Mouse (Mus musculus) kidney, postnatal 0 days (tissue): ENCODE measurements around the gene Rapgef2. TPM values are rescaled to one million over a fixed set of nuclear protein-coding genes. Genes with fewer than 3 reads are reported as not detected.

Experiments used
- ATAC-seq: fragments of 200-750 bp; cut with Nextera tagmentation; replicated peaks from 2 replicates; pipeline ENCODE4 v1.8.0; 2017; ENCODE audit warnings: low read depth, moderate number of reproducible peaks, moderate TSS enrichment, moderate library complexity; ENCODE audit not compliant: low FRiP score
- DNase-seq: peaks from one replicate; pipeline ENCODE4 v3.0.0-alpha.2; 2016; ENCODE audit warnings: low spot score
- H3K27ac ChIP-seq: fragments of 300-500 bp; sonication (generic); 2 replicates; pipeline ENCODE4 v1.5.1; 2014; ENCODE audit warnings: mild to moderate bottlenecking
- H3K27me3 ChIP-seq: fragments of 300-500 bp; sonication (generic); 2 replicates; pipeline ENCODE4 v1.6.1; 2014; ENCODE audit warnings: low read length, mixed read lengths; ENCODE audit not compliant: insufficient read depth
- H3K36me3 ChIP-seq: fragments of 300-500 bp; sonication (generic); 2 replicates; pipeline ENCODE4 v1.6.1; 2014; ENCODE audit warnings: low read length, mixed read lengths; ENCODE audit not compliant: insufficient read depth
- H3K4me1 ChIP-seq: fragments of 300-500 bp; sonication (generic); replicated peaks from 2 replicates; pipeline ENCODE4 v1.6.1; 2014; ENCODE audit warnings: antibody characterized with exemption, low read length, mixed read lengths; ENCODE audit not compliant: insufficient read depth
- H3K4me2 ChIP-seq: fragments of 300-500 bp; sonication (generic); 2 replicates; pipeline ENCODE4 v1.6.1; 2014; ENCODE audit warnings: mild to moderate bottlenecking, low read length, moderate library complexity, mixed read lengths
- H3K4me3 ChIP-seq: fragments of 300-500 bp; sonication (generic); replicated peaks from 2 replicates; pipeline ENCODE4 v1.5.1; 2014; ENCODE audit warnings: low read depth, low read length
- H3K9ac ChIP-seq: fragments of 300-500 bp; sonication (generic); 2 replicates; pipeline ENCODE4 v1.6.1; 2014; ENCODE audit warnings: low read depth, low read length
- H3K9me3 ChIP-seq: fragments of 300-500 bp; sonication (generic); replicated peaks from 2 replicates; pipeline ENCODE4 v1.6.1; 2016; ENCODE audit warnings: low read length, inconsistent platforms, mixed read lengths
- CTCF ChIP-seq: IDR thresholded peaks from 2 replicates; pipeline ENCODE4 v1.5.1; 2016; ENCODE audit warnings: antibody characterized with exemption, low read depth, mild to moderate bottlenecking, moderate library complexity
- WGBS: fragments of 180-500 bp; shearing (Covaris S2); extraction: QIAGEN DNeasy Blood & Tissue Kit; methylation state at CpG from one replicate; pipeline ENCODE4 v1.1.7; 2014; 5-methylcytosine and 5-hydroxymethylcytosine counted together
- polyA plus RNA-seq: library from polyadenylated mRNA; unstranded; fragments of >200 nt; fragmentation: Nextera tagmentation; extraction: Ambion mirVana; gene quantifications from 2 replicates; pipeline ENCODE4 v1.2.1, GENCODE M21; 2015

Gene Rapgef2
- polyA plus RNA-seq, 1 experiment from 2014 or later = 4.4 TPM

- H3K36me3 ChIP-seq = no peaks in the 10 kb centered on the region
- no peak overlapping the region for H3K27ac ChIP-seq
- H3K9ac ChIP-seq = no peak overlapping the region
- ATAC-seq (no peak), DNase-seq (no peak)
- no peaks in the 10 kb centered on the region for H3K9me3 ChIP-seq
- no peak for TF ChIP-seq CTCF
- H3K4me2 ChIP-seq = no peak overlapping the region
- no peaks in the 10 kb centered on the region for H3K27me3 ChIP-seq
- H3K4me1 ChIP-seq = peaks cover 9% of the 10 kb centered on the region; the same call in 1 of the 2 replicates
- H3K4me3 ChIP-seq = no peak overlapping the region
Measured at GRCm38 (mm10) chr3:79138601-79139000, 147.7 kb downstream of the Rapgef2 start.

GRCm38 (mm10) chr3:79130991-79131390, 155.3 kb downstream of the Rapgef2 start:
- Histone ChIP-seq H3K27ac (no peak overlapping the region), H3K9me3 (no peaks in the 10 kb centered on the region), H3K4me3 (no peak overlapping the region), H3K27me3 (no peaks in the 10 kb centered on the region), H3K4me2 (no peak overlapping the region), H3K9ac (no peak overlapping the region), H3K36me3 (no peaks in the 10 kb centered on the region), H3K4me1 (peaks cover 8% of the 10 kb centered on the region; the same call in 1 of the 2 replicates)
- no peak for ATAC-seq
- DNase-seq = no peak
- no peak for TF ChIP-seq CTCF
- 78% methylated on average over 3 of the region's 3 CpGs for WGBS

DNA sequence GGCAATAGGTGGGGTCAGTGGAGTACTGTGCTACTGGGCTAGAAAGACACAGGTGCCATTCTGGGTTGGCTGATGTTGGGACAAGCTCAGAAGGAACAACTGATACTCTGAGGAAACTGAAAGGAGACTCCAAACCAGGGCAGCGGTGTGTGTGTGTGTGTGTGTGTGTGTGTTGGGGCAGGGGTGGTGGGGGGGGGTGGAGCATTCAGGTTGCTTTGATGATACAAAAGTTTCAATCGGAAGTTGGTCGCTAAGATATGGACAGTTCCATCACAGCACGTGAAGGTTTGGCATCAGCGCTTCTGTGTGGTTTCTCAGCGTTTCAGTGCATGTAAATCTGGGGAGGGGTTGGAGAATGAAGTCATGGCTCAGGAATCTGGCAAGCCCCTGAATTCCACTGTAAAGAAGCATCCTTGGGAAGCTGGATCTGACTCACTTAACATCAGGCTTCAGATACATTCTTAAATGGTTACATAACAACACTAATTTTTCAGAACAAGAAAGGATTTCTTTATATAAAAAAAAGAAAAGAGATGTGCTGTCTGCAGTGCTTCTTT, 157.2 kb downstream of the Rapgef2 start:
- Histone ChIP-seq H3K4me1 (peaks cover 8% of the 10 kb centered on the region; the same call in 1 of the 2 replicates), H3K36me3 (no peaks in the 10 kb centered on the region), H3K27ac (no peak overlapping the region), H3K9ac (no peak overlapping the region), H3K4me2 (no peak overlapping the region), H3K27me3 (no peaks in the 10 kb centered on the region), H3K4me3 (no peak overlapping the region), H3K9me3 (no peaks in the 10 kb centered on the region)
- ATAC-seq (no peak), DNase-seq (peak; percentile 49)
- 65% methylated on average over 6 of the region's 6 CpGs for WGBS
- no peak for TF ChIP-seq CTCF

- H3K27ac ChIP-seq = no peak overlapping the region
- H3K4me1 ChIP-seq = peaks cover 8% of the 10 kb centered on the region; the same call in 1 of the 2 replicates
- TF ChIP-seq CTCF = no peak
- H3K27me3 ChIP-seq = no peaks in the 10 kb centered on the region
- H3K9ac ChIP-seq = no peak overlapping the region
- no peaks in the 10 kb centered on the region for H3K36me3 ChIP-seq
- 82% methylated on average over 2 of the region's 2 CpGs for WGBS
- H3K4me3 ChIP-seq = no peak overlapping the region
- ATAC-seq = no peak
- H3K9me3 ChIP-seq = no peaks in the 10 kb centered on the region
- DNase-seq = no peak
- H3K4me2 ChIP-seq = no peak overlapping the region
Measured at GRCm38 (mm10) chr3:79127797-79128196, 158.5 kb downstream of the Rapgef2 start.

- Histone ChIP-seq H3K27me3 (no peaks in the 10 kb centered on the region), H3K9me3 (no peaks in the 10 kb centered on the region), H3K4me1 (peaks cover 8% of the 10 kb centered on the region; the same call in 1 of the 2 replicates), H3K36me3 (no peaks in the 10 kb centered on the region), H3K4me2 (no peak overlapping the region), H3K9ac (no peak overlapping the region), H3K4me3 (no peak overlapping the region), H3K27ac (no peak overlapping the region)
- no peak for TF ChIP-seq CTCF
- WGBS = 50% methylated on average over 6 of the region's 6 CpGs
- no peak for DNase-seq
- peak; percentile 74; the same call in 1 of the 2 replicates for ATAC-seq
Measured at GRCm38 (mm10) chr3:79126857-79127256, 159.5 kb downstream of the Rapgef2 start.

- H3K27me3 ChIP-seq = no peaks in the 10 kb centered on the region
- ATAC-seq = no peak
- WGBS = 91% methylated on average over 7 of the region's 7 CpGs
Measured at GRCm38 (mm10) chr3:79121391-79121790, 164.9 kb downstream of the Rapgef2 start.

DNA sequence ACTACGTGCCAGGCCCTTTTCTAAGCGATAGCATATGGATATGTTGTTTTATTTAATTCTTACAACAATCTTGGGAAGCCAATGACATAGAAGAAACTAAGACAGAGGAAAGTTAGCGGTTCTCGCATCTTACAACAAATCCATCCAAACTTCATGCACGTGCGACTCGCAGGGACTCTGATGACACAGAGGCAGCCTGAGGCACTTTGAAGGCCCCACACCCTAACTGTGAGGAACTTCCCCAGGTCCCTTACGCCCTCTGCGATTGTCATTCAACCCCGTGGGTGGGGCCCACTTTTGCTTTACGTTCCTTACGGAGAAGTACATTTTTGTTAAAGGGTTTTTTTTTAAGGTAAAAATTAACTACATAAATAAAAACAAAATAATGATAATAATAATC, 166.3 kb downstream of the Rapgef2 start:
- H3K4me1 ChIP-seq = no peaks in the 10 kb centered on the region
- H3K9me3 ChIP-seq = no peaks in the 10 kb centered on the region
- DNase-seq (no peak), ATAC-seq (no peak)
- WGBS = 93% methylated on average over 12 of the region's 12 CpGs
- H3K9ac ChIP-seq = no peak overlapping the region
- no peaks in the 10 kb centered on the region for H3K36me3 ChIP-seq
- H3K4me3 ChIP-seq = no peak overlapping the region
- no peaks in the 10 kb centered on the region for H3K27me3 ChIP-seq
- H3K27ac ChIP-seq = no peak overlapping the region
- H3K4me2 ChIP-seq = no peak overlapping the region
- no peak for TF ChIP-seq CTCF

More at GRCm38 (mm10) chr3:79121391-79121790, 164.9 kb downstream of the Rapgef2 start:
- no peak overlapping the region for H3K4me2 ChIP-seq
- no peak overlapping the region for H3K27ac ChIP-seq
- no peak for DNase-seq
- no peaks in the 10 kb centered on the region for H3K36me3 ChIP-seq
- no peak for TF ChIP-seq CTCF
- H3K9me3 ChIP-seq = no peaks in the 10 kb centered on the region
- H3K9ac ChIP-seq = no peak overlapping the region
- H3K4me3 ChIP-seq = no peak overlapping the region
- no peaks in the 10 kb centered on the region for H3K4me1 ChIP-seq
